Mouse (Mus musculus) kidney, adult 2 months (tissue): ENCODE measurements around the gene Rad51d.

ENCODE experiments used
- CTCF ChIP-seq: fragments of 200-500 bp; conservative IDR thresholded peaks from 2 replicates; pipeline ENCODE4 v1.5.1; 2011; ENCODE audit warnings: low read depth, mild to moderate bottlenecking, control low read depth, low read length, moderate library complexity, mixed read lengths; ENCODE audit not compliant: insufficient read depth, insufficient read length
- POLR2A ChIP-seq: fragments of 200-500 bp; IDR thresholded peaks from one replicate; pipeline ENCODE4 v1.6.1; 2011; ENCODE audit warnings: low read depth, low read length, control low read depth

DNA sequence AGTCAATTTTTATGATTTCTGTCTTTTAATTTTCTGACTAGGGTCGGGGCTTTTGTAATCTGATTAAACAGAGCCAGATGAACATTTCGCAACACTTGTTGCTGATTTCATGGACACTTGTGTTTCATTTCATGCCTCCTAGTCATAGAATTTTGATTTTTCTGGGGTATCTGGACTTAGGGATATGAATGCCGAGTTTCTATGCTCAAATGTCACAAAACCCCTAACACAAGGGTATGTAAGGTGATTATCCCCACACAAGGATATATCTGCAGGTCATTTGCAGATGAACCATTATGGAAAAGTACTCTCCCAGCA is 39.2 kb upstream of the Rad51d start:
- TF ChIP-seq CTCF, result no peak
- no peak for TF ChIP-seq POLR2A
